Mouse (Mus musculus) bone marrow, adult 2 months (tissue): Measurements from ENCODE around the gene Prc1.

Experiments used
- CTCF ChIP-seq: fragments of 200-500 bp; IDR thresholded peaks from 2 replicates; pipeline ENCODE4 v1.5.1; 2011; ENCODE audit warnings: low read length, control low read depth; ENCODE audit not compliant: control insufficient read depth, insufficient read depth
- POLR2A ChIP-seq: fragments of 200-500 bp; IDR thresholded peaks from 2 replicates; pipeline ENCODE4 v1.6.1; 2011; ENCODE audit warnings: low read depth, mild to moderate bottlenecking, control low read depth, low read length, borderline replicate concordance; ENCODE audit not compliant: control insufficient read depth

GRCm38 (mm10) chr7:80325292-80325868, 31.1 kb downstream of the Prc1 start:
- TF ChIP-seq POLR2A (no peak), CTCF (no peak)
